Mouse (Mus musculus) MEL (cell line): Measurements from ENCODE around the gene Stab2. TPM values are rescaled to one million over a fixed set of nuclear protein-coding genes. Genes with fewer than 3 reads are reported as not detected.
A peak's percentile ranks its signal among the peaks of the same experiment; 100 is the strongest.

ENCODE experiments used
- DNase-seq: peaks from one replicate; pipeline ENCODE4 v3.0.0; 2011; ENCODE audit warnings: low read depth, low spot score
- H3K27ac ChIP-seq: 2 replicates; pipeline ENCODE4 v1.5.1; 2012; ENCODE audit warnings: low read depth, mild to moderate bottlenecking, control low read depth, low read length, moderate library complexity; ENCODE audit not compliant: control insufficient read depth
- H3K27me3 ChIP-seq, 2 experiments: fragments of 150-350 bp in 1 of 2; sonication (generic) in 1 of 2; 2 replicates each; pipeline ENCODE4 v1.6.1; 2012; ENCODE audit warnings: low read length in 2 of 2, mild to moderate bottlenecking in 2 of 2, improper control_type of control experiment in 1 of 2, moderate library complexity in 1 of 2; ENCODE audit not compliant: insufficient read depth in 2 of 2, control insufficient read depth in 1 of 2
- H3K36me3 ChIP-seq, 2 experiments: 2 replicates each; pipeline ENCODE4 v1.6.1; 2012 to 2014; ENCODE audit warnings: low read length in 2 of 2, improper control_type of control experiment in 1 of 2, inconsistent platforms in 1 of 2, mild to moderate bottlenecking in 1 of 2; ENCODE audit not compliant: insufficient read depth in 2 of 2, control insufficient read depth in 1 of 2
- H3K4me1 ChIP-seq, 2 experiments: fragments of 150-350 bp in 1 of 2; sonication (generic) in 1 of 2; 2 replicates each; pipeline ENCODE4 v1.6.1; 2012; ENCODE audit warnings: low read length in 2 of 2, improper control_type of control experiment in 1 of 2, mild to moderate bottlenecking in 1 of 2; ENCODE audit not compliant: insufficient read depth in 2 of 2, control insufficient read depth in 1 of 2
- H3K4me3 ChIP-seq, 2 experiments: fragments of 150-350 bp in 1 of 2; sonication (generic) in 1 of 2; 2 replicates each; pipeline ENCODE4 v1.5.1; 2012; ENCODE audit warnings: low read depth in 2 of 2, low read length in 2 of 2, mild to moderate bottlenecking in 2 of 2, moderate library complexity in 2 of 2, control low read depth in 1 of 2, improper control_type of control experiment in 1 of 2; ENCODE audit not compliant: control insufficient read depth in 1 of 2, insufficient read depth in 1 of 2
- H3K79me2 ChIP-seq: 2 replicates; pipeline ENCODE4 v1.6.1; 2012; ENCODE audit warnings: mild to moderate bottlenecking, low read length, moderate library complexity; ENCODE audit not compliant: control insufficient read depth, poor library complexity, insufficient read depth
- H3K9ac ChIP-seq: 2 replicates; pipeline ENCODE4 v1.6.1; 2012; ENCODE audit warnings: low read depth, mild to moderate bottlenecking, control low read depth, low read length, moderate library complexity; ENCODE audit not compliant: control insufficient read depth, poor library complexity, severe bottlenecking
- H3K9me3 ChIP-seq: fragments of 150-350 bp; sonication (generic); replicated peaks from 2 replicates; pipeline ENCODE4 v1.6.1; 2012; ENCODE audit warnings: mild to moderate bottlenecking, low read length, improper control_type of control experiment, moderate library complexity; ENCODE audit not compliant: insufficient read depth
- BHLHE40 ChIP-seq: IDR thresholded peaks from 2 replicates; pipeline ENCODE4 v1.6.1; 2012; ENCODE audit warnings: low read depth, mild to moderate bottlenecking, inconsistent platforms, low read length, improper control_type of control experiment, borderline replicate concordance
- CHD2 ChIP-seq: IDR thresholded peaks from 2 replicates; pipeline ENCODE4 v1.6.1; 2011; ENCODE audit warnings: low read length, improper control_type of control experiment
- EP300 ChIP-seq, 2 experiments: IDR thresholded peaks; 2 replicates each; pipeline ENCODE4 v1.6.1; 2011; ENCODE audit warnings: improper control_type of control experiment in 2 of 2, low read length in 2 of 2, low read depth in 1 of 2, mild to moderate bottlenecking in 1 of 2
- JUND ChIP-seq: IDR thresholded peaks from 2 replicates; pipeline ENCODE4 v1.6.1; 2011; ENCODE audit warnings: low read depth, mild to moderate bottlenecking, improper control_type of control experiment, low read length
- KAT2A ChIP-seq: conservative IDR thresholded peaks from 2 replicates; pipeline ENCODE4 v1.6.1; 2012; ENCODE audit warnings: low read depth, low read length, improper control_type of control experiment, inconsistent platforms
- MAX ChIP-seq: IDR thresholded peaks from 2 replicates; pipeline ENCODE4 v1.6.1; 2011; ENCODE audit warnings: low read length, improper control_type of control experiment
- MAZ ChIP-seq: IDR thresholded peaks from 2 replicates; pipeline ENCODE4 v1.6.1; 2012; ENCODE audit warnings: low read depth, mild to moderate bottlenecking, inconsistent platforms, low read length, improper control_type of control experiment
- MEF2A ChIP-seq: IDR thresholded peaks from 2 replicates; pipeline ENCODE4 v1.6.1; 2014; ENCODE audit warnings: low read depth, mild to moderate bottlenecking, inconsistent platforms, low read length, improper control_type of control experiment; ENCODE audit not compliant: poor library complexity, insufficient replicate concordance, severe bottlenecking; ENCODE audit errors: extremely low read depth
- MXI1 ChIP-seq: IDR thresholded peaks from 2 replicates; pipeline ENCODE4 v1.6.1; 2011; ENCODE audit warnings: mild to moderate bottlenecking, low read depth, low read length, improper control_type of control experiment
- MYB ChIP-seq: IDR thresholded peaks from 2 replicates; pipeline ENCODE4 v1.6.1; 2011; ENCODE audit warnings: mild to moderate bottlenecking, low read depth, low read length, improper control_type of control experiment
- NRF1 ChIP-seq: IDR thresholded peaks from 2 replicates; pipeline ENCODE4 v1.6.1; 2014; ENCODE audit warnings: low read depth, mild to moderate bottlenecking, inconsistent platforms, low read length, improper control_type of control experiment, moderate library complexity; ENCODE audit not compliant: poor library complexity, insufficient read depth, severe bottlenecking
- POLR2A ChIP-seq, 2 experiments: IDR thresholded peaks; 2 replicates each; pipeline ENCODE4 v1.6.1; 2011 to 2012; ENCODE audit warnings: low read length in 2 of 2, mild to moderate bottlenecking in 2 of 2, control low read depth in 1 of 2, improper control_type of control experiment in 1 of 2, low read depth in 1 of 2, moderate library complexity in 1 of 2; ENCODE audit not compliant: control insufficient read depth in 1 of 2, insufficient read depth in 1 of 2, poor library complexity in 1 of 2
- POLR2AphosphoS5 ChIP-seq: IDR thresholded peaks from 2 replicates; pipeline ENCODE4 v1.6.1; 2012; ENCODE audit warnings: low read depth, borderline replicate concordance, mild to moderate bottlenecking, inconsistent platforms, low read length, moderate library complexity, mixed read lengths
- RCOR1 ChIP-seq: IDR thresholded peaks from 2 replicates; pipeline ENCODE4 v1.6.1; 2012; ENCODE audit warnings: low read depth, mild to moderate bottlenecking, inconsistent platforms, low read length, improper control_type of control experiment
- TAL1 ChIP-seq: IDR thresholded peaks from 2 replicates; pipeline ENCODE4 v1.6.1; 2012; ENCODE audit warnings: mild to moderate bottlenecking, inconsistent platforms, low read length, moderate library complexity, mixed read lengths
- UBTF ChIP-seq: IDR thresholded peaks from 2 replicates; pipeline ENCODE4 v1.6.1; 2012; ENCODE audit warnings: low read depth, mild to moderate bottlenecking, inconsistent platforms, low read length, improper control_type of control experiment, moderate library complexity, borderline replicate concordance; ENCODE audit not compliant: insufficient read depth
- USF2 ChIP-seq, 2 experiments: IDR thresholded peaks; 2 replicates each; pipeline ENCODE4 v1.6.1; 2011 to 2012; ENCODE audit warnings: improper control_type of control experiment in 2 of 2, low read length in 2 of 2, borderline replicate concordance in 1 of 2, inconsistent platforms in 1 of 2, low read depth in 1 of 2, mild to moderate bottlenecking in 1 of 2; ENCODE audit not compliant: insufficient read depth in 1 of 2
- polyA plus RNA-seq, 2 experiments: library from polyadenylated mRNA; stranded (reverse) in 1 of 2; unstranded in 1 of 2; fragments of >175 nt in 1 of 2; fragments of >200 nt in 1 of 2; gene quantifications; 2 replicates each; pipeline versions ENCODE4 v1.2.1 to v1.2.4; 2012; ENCODE audit warnings: low replicate concordance in 2 of 2, low read depth in 1 of 2; ENCODE audit not compliant: insufficient read length in 2 of 2, insufficient read depth in 1 of 2, missing spikeins in 1 of 2
- total RNA-seq: library from RNA; depleted of rRNA; stranded (reverse); fragments of 300-350 nt; gene quantifications from 2 replicates; pipeline ENCODE4 v1.2.3, GENCODE M21; 2012

Stab2 gene
- total and polyA plus RNA-seq, 3 experiments, result 0.73 to 5.1 TPM; not detected in 1

- Histone ChIP-seq H3K27ac (no peak overlapping the region), H3K36me3 (peaks cover 0 to 27% of the 10 kb centered on the region in 2 experiments; a peak in 2 of 4 replicates), H3K9ac (no peak overlapping the region), H3K79me2 (no peaks in the 10 kb centered on the region), H3K9me3 (no peaks in the 10 kb centered on the region), H3K4me3 (no peak overlapping the region), H3K4me1 (peaks cover 17 to 20% of the 10 kb centered on the region in 2 experiments), H3K27me3 (no peaks in the 10 kb centered on the region)
- TF ChIP-seq NRF1, result no peak
- TF ChIP-seq MAZ, result no peak
- TF ChIP-seq UBTF, result no peak
- TF ChIP-seq USF2 (IDR thresholded peaks at IDR 0.05; ENCODE audit: borderline replicate concordance in 1 of 2, insufficient read depth in 1 of 2, low read depth in 1 of 2, low read length in 2 of 2), result no peak
- TF ChIP-seq KAT2A, result no peak
- TF ChIP-seq POLR2AphosphoS5, result no peak
- TF ChIP-seq MEF2A, result no peak
- TF ChIP-seq POLR2A (IDR thresholded peaks at IDR 0.05; ENCODE audit: control insufficient read depth in 1 of 2, insufficient read depth in 1 of 2, low read depth in 1 of 2, low read length in 2 of 2, poor library complexity in 1 of 2), result no peak
- no peak for TF ChIP-seq EP300 (IDR thresholded peaks at IDR 0.05; ENCODE audit: low read depth in 1 of 2, low read length in 2 of 2)
- no peak for TF ChIP-seq MYB
- TF ChIP-seq BHLHE40, result no peak
- no peak for TF ChIP-seq RCOR1
- no peak for TF ChIP-seq MAX
- TF ChIP-seq MXI1, result no peak
- no peak for TF ChIP-seq TAL1
- TF ChIP-seq CHD2, result no peak
- TF ChIP-seq JUND, result no peak
- DNase-seq, result peak; percentile 7
Measured at GRCm38 (mm10) chr10:86947541-86947940, 60.3 kb downstream of the Stab2 start.

- no peak overlapping the region for H3K9ac ChIP-seq
- no peak overlapping the region for H3K27ac ChIP-seq
- DNase-seq, result no peak
- peaks cover 4 to 10% of the 10 kb centered on the region in 2 experiments; a peak in 2 of 4 replicates for H3K4me1 ChIP-seq
- H3K36me3 ChIP-seq, result 0 out of 4 replicates have a peak, but pooled peaks cover 0 to 2% of the 10 kb centered on the region in 2 experiments
- H3K4me3 ChIP-seq, result no peak overlapping the region
- H3K27me3 ChIP-seq, result no peaks in the 10 kb centered on the region
- no peaks in the 10 kb centered on the region for H3K79me2 ChIP-seq
- TF ChIP-seq POLR2A (IDR thresholded peaks at IDR 0.05; ENCODE audit: control insufficient read depth in 1 of 2, insufficient read depth in 1 of 2, low read depth in 1 of 2, low read length in 2 of 2, poor library complexity in 1 of 2) (no peak), NRF1 (no peak)
- H3K9me3 ChIP-seq, result no peaks in the 10 kb centered on the region
Measured at GRCm38 (mm10) chr10:86940591-86940990, 67.2 kb downstream of the Stab2 start.
